Mouse (Mus musculus): ENCODE data around the gene Notch3.
"Not testable (repeated sequence)": the region's sequence is repeated elsewhere in the genome, so short reads cannot be mapped to it uniquely, and the experiment has no call there.

Gene Notch3

GRCm38 (mm10) chr17:32166687-32167086 lies at the start of gene Notch3:
Notch3 (minus strand) TSS chr17:32166852.
- DNase-seq, result no peak

GRCm38 (mm10) chr17:32215587-32215986 lies 48.9 kb upstream of the Notch3 start:
- peak; percentile 18 for DNase-seq

- DNase-seq, result not testable (repeated sequence)
Measured at GRCm38 (mm10) chr17:32211554-32211953, 44.9 kb upstream of the Notch3 start.

GRCm38 (mm10) chr17:32209752-32210151 lies 43.1 kb upstream of the Notch3 start:
- DNase-seq, result peak; percentile 59

GRCm38 (mm10) chr17:32209144-32209543 lies 42.5 kb upstream of the Notch3 start:
- DNase-seq, result peak; percentile 27

- peak; percentile 36 for DNase-seq
Measured at GRCm38 (mm10) chr17:32207586-32208245, 41.1 kb upstream of the Notch3 start.

GRCm38 (mm10) chr17:32205345-32205744 lies 38.7 kb upstream of the Notch3 start:
- peak; percentile 30 for DNase-seq

GRCm38 (mm10) chr17:32202972-32203371 lies 36.3 kb upstream of the Notch3 start:
- DNase-seq, result no peak

- no peak for DNase-seq
Measured at GRCm38 (mm10) chr17:32201086-32201485, 34.4 kb upstream of the Notch3 start.

GRCm38 (mm10) chr17:32199796-32200195 lies 33.1 kb upstream of the Notch3 start:
- no peak for DNase-seq

- no peak for DNase-seq
Measured at GRCm38 (mm10) chr17:32197156-32197555, 30.5 kb upstream of the Notch3 start.

GRCm38 (mm10) chr17:32195725-32196124 lies 29.1 kb upstream of the Notch3 start:
- no peak for DNase-seq

GRCm38 (mm10) chr17:32193010-32193409 lies 26.4 kb upstream of the Notch3 start:
- no peak for DNase-seq

GRCm38 (mm10) chr17:32189850-32190249 lies 23.2 kb upstream of the Notch3 start:
- DNase-seq, result peak; percentile 27

- DNase-seq, result no peak
Measured at GRCm38 (mm10) chr17:32188863-32189636, 22.4 kb upstream of the Notch3 start, which contains the start of gene Ephx3. Ephx3 (minus strand) TSS chr17:32189549.

- DNase-seq, result no peak
Measured at GRCm38 (mm10) chr17:32183017-32183416, 16.4 kb upstream of the Notch3 start.

- DNase-seq, result no peak
Measured at GRCm38 (mm10) chr17:32179621-32180491, 13.2 kb upstream of the Notch3 start.

GRCm38 (mm10) chr17:32176919-32177318 lies 10.3 kb upstream of the Notch3 start:
- no peak for DNase-seq

- peak; percentile 70 for DNase-seq
Measured at GRCm38 (mm10) chr17:32173166-32173565, 6.5 kb upstream of the Notch3 start.

GRCm38 (mm10) chr17:32172485-32172884 lies 5.8 kb upstream of the Notch3 start:
- DNase-seq, result no peak

- DNase-seq, result no peak
Measured at GRCm38 (mm10) chr17:32169518-32170225, 3.0 kb upstream of the Notch3 start.

GRCm38 (mm10) chr17:32165803-32166595 lies 653 bp downstream of the Notch3 start:
- DNase-seq, result no peak
